Mouse (Mus musculus) ZHBTc4 (cell line): ENCODE measurements around the gene Usp32.

Experiments
- DNase-seq: peaks from one replicate; pipeline ENCODE4 v3.0.0-alpha.2; 2011; ENCODE audit warnings: low read depth, low spot score

The Usp32 gene

GRCm38 (mm10) chr11:85123267-85123992 lies 16.5 kb downstream of the Usp32 start:
- DNase-seq, result no peak

GRCm38 (mm10) chr11:85122073-85122472 lies 17.9 kb downstream of the Usp32 start:
- no peak for DNase-seq

GRCm38 (mm10) chr11:85117160-85117559 lies 22.8 kb downstream of the Usp32 start:
- DNase-seq, result no peak

GRCm38 (mm10) chr11:85116084-85116844 lies 23.7 kb downstream of the Usp32 start:
- no peak for DNase-seq

- DNase-seq, result no peak
Measured at GRCm38 (mm10) chr11:85109957-85110356, 30.0 kb downstream of the Usp32 start.

GRCm38 (mm10) chr11:85107217-85107616 lies 32.7 kb downstream of the Usp32 start:
- no peak for DNase-seq

- DNase-seq, result no peak
Measured at GRCm38 (mm10) chr11:85105836-85106235, 34.1 kb downstream of the Usp32 start.

- DNase-seq, result no peak
Measured at GRCm38 (mm10) chr11:85103763-85104162, 36.2 kb downstream of the Usp32 start.

GRCm38 (mm10) chr11:85095116-85095515 lies 44.8 kb downstream of the Usp32 start:
- DNase-seq, result peak; percentile 21

- no peak for DNase-seq
Measured at GRCm38 (mm10) chr11:85086253-85086652, 53.7 kb downstream of the Usp32 start.

- no peak for DNase-seq
Measured at GRCm38 (mm10) chr11:85067871-85068270, 72.1 kb downstream of the Usp32 start.

GRCm38 (mm10) chr11:85058562-85058961 lies 81.4 kb downstream of the Usp32 start:
- no peak for DNase-seq

- DNase-seq, result no peak
Measured at GRCm38 (mm10) chr11:85057544-85057943, 82.4 kb downstream of the Usp32 start.

GRCm38 (mm10) chr11:85056901-85057300 lies 83.1 kb downstream of the Usp32 start:
- no peak for DNase-seq

GRCm38 (mm10) chr11:85055561-85055960 lies 84.4 kb downstream of the Usp32 start:
- DNase-seq, result no peak

GRCm38 (mm10) chr11:85039256-85039655 lies 100.7 kb downstream of the Usp32 start:
- no peak for DNase-seq

GRCm38 (mm10) chr11:85013121-85013520 lies 126.8 kb downstream of the Usp32 start:
- peak; percentile 17 for DNase-seq

- DNase-seq, result no peak
Measured at GRCm38 (mm10) chr11:85003566-85003965, 136.4 kb downstream of the Usp32 start.

- DNase-seq, result no peak
Measured at GRCm38 (mm10) chr11:84995241-84995640, 144.7 kb downstream of the Usp32 start.

- DNase-seq, result no peak
Measured at GRCm38 (mm10) chr11:84992996-84993395, 147.0 kb downstream of the Usp32 start.

- DNase-seq, result no peak
Measured at GRCm38 (mm10) chr11:84988341-84988919, 151.5 kb downstream of the Usp32 start.

GRCm38 (mm10) chr11:84985421-84985820 lies 154.5 kb downstream of the Usp32 start:
- no peak for DNase-seq

GRCm38 (mm10) chr11:84980697-84981096 lies 159.3 kb downstream of the Usp32 start:
- no peak for DNase-seq
